Mouse (Mus musculus): ENCODE data around the gene Trmt112. TPM values are rescaled to one million over a fixed set of nuclear protein-coding genes. Genes with fewer than 3 reads are reported as not detected.
A peak's percentile ranks its signal among the peaks of the same experiment; 100 is the strongest.
"Not testable (repeated sequence)": the region's sequence is repeated elsewhere in the genome, so short reads cannot be mapped to it uniquely, and the experiment has no call there.

Trmt112 gene
- polyA plus RNA-seq, 1 experiment from 2014 or later, result 142 TPM

DNA sequence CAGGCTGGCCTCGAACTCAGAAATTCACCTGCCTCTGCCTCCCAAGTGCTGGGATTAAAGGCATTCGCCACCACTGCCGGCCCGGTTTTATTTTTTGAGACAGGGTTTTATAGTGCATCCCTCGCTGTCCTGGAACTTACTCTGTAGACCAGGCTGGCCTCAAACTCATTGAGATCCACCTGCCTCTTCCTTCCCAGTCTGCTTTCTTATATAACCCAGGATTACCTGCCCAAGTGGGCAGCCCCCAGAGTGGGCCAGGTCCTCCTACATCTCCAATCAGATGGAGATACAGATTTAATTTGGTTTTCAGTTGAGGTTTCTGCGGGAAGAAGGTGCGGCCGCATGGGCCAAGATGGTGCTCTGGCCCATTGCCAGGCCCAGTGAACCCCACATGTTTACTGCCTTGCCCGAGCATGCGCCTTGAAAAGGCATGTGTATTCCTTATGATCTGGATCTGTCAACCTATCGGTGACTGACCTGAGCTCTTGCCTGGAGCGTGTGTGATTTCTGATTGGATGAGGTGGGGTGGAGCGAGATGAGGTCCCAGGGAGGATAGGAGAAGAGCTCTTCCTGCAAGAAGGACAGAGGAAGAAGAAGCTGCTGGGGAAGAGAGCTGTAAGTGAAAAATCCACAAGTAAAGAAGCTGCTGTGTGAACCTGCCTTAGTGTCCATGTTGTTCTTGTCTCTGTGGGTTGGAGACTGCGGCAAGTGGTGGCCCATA is 15.6 kb upstream of the Trmt112 start:
- WGBS, result 94% methylated on average over 14 of the region's 14 CpGs

DNA sequence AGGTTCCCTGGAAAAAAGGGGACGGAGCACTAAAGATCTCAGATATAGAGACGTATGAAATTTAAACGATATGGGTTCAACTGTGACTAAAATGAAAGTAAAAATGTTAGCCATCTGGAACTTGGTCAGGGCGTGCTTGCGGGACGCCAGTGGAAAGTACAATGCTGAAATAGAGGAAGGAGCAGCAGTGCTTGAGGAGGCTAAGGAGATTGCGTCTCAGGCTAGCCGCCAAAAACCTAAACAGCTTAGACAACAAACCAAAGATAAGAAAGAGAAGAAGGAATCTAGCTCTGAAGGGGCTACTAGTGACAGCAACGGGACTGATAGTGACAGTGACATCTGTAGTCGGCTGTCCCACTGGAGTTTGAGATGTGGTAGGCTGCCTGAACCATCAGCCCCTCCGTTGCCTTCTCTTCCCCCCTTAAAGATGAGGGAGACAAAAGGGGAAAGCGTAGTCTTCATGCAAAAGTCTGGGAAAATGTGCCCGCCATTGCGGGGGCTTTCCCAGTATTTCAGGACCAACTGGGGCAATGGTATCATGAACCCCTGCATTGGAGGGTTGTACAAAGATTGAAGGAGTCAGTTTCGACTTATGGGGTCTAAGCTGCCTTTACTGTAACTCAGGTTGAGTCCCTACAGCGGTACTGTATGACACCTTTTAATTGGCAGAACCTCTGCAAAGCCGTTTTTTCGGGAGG is 13.7 kb upstream of the Trmt112 start:
- H3K4me1 ChIP-seq (replicated peaks; ENCODE audit: insufficient read depth, low read length); ATAC-seq (replicated peaks; ENCODE audit: low FRiP score, low read depth); H3K27me3 ChIP-seq (ENCODE audit: insufficient read depth, low read length); H3K4me3 ChIP-seq (replicated peaks; ENCODE audit: low read depth, low read length); H3K9ac ChIP-seq (ENCODE audit: low read depth, low read length); H3K4me2 ChIP-seq (ENCODE audit: low read length); DNase-seq (ENCODE audit: low spot score); H3K36me3 ChIP-seq (ENCODE audit: insufficient read depth, low read length); H3K27ac ChIP-seq; H3K9me3 ChIP-seq (replicated peaks; ENCODE audit: low read length): not testable (repeated sequence)
- WGBS, result 91% methylated on average over 18 of the region's 18 CpGs

More for the DNA sequence above, 15.6 kb upstream of the Trmt112 start:
- Histone ChIP-seq H3K27ac (no peak overlapping the region), H3K4me1 (replicated peaks; ENCODE audit: insufficient read depth, low read length) (no peaks in the 10 kb centered on the region), H3K36me3 (ENCODE audit: insufficient read depth, low read length) (no peaks in the 10 kb centered on the region), H3K9ac (ENCODE audit: low read depth, low read length) (no peak overlapping the region), H3K4me3 (replicated peaks; ENCODE audit: low read depth, low read length) (no peak overlapping the region), H3K9me3 (replicated peaks; ENCODE audit: low read length) (no peaks in the 10 kb centered on the region), H3K27me3 (ENCODE audit: insufficient read depth, low read length) (no peaks in the 10 kb centered on the region), H3K4me2 (ENCODE audit: low read length) (no peak overlapping the region)
- TF ChIP-seq CTCF (IDR thresholded peaks at IDR 0.05; ENCODE audit: low read depth), result no peak
- DNase-seq (ENCODE audit: low spot score) (no peak), ATAC-seq (replicated peaks; ENCODE audit: low FRiP score, low read depth) (no peak)

DNA sequence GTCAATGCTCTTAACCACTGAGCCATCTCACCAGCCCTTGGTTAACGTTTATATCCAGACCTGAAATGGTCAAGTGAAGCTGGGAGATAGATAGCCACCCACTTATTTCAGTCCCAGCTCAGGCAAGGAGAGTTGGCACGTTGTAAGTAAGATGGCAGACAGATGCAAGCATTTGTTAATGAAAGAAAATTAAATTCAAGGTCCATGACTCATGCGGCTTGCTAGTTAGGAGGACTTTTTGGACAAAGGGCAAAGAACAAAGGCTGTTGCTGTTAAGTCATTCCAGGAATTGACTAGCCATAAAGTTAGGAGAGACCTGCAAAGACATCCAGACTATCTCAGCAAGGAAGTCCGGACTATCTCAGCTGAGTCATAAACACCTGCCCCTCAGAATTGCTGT is 9.9 kb upstream of the Trmt112 start:
- TF ChIP-seq CTCF (IDR thresholded peaks at IDR 0.05; ENCODE audit: low read depth), result no peak
- Histone ChIP-seq H3K9ac (ENCODE audit: low read depth, low read length) (no peak overlapping the region), H3K27me3 (ENCODE audit: insufficient read depth, low read length) (no peaks in the 10 kb centered on the region), H3K9me3 (replicated peaks; ENCODE audit: low read length) (no peaks in the 10 kb centered on the region), H3K27ac (no peak overlapping the region), H3K4me3 (replicated peaks; ENCODE audit: low read depth, low read length) (no peak overlapping the region), H3K4me1 (replicated peaks; ENCODE audit: insufficient read depth, low read length) (no peaks in the 10 kb centered on the region), H3K4me2 (ENCODE audit: low read length) (no peak overlapping the region), H3K36me3 (ENCODE audit: insufficient read depth, low read length) (0 out of 2 replicates have a peak, but pooled peaks cover 3% of the 10 kb centered on the region)
- DNase-seq (ENCODE audit: low spot score), result no peak
- no peak for ATAC-seq (replicated peaks; ENCODE audit: low FRiP score, low read depth)
- WGBS, result 83% methylated on average over 4 of the region's 4 CpGs

DNA sequence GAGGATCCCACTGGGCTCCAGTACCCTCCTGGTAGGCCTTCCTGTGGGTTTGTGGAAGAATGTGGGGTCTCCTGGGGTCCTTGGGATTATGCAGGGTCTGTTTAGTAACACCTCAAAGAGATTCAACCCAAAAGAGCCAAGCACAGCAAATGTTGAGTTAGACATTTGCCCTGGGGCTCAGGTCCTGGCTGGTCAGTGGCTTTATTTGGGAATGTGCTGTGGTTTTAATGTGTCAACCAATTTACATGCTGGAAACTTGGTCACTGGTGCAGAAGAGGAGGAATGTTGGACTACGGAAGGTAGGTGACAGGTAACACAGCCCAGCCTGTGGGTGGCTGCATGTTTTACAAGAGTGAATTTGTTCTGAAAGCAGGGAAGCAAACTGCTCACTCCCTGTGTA is 6.5 kb upstream of the Trmt112 start:
- peak overlapping the region; percentile 31; the same call in 1 of the 2 replicates for H3K27ac ChIP-seq
- no peak for DNase-seq (ENCODE audit: low spot score)
- H3K4me1 ChIP-seq (replicated peaks; ENCODE audit: insufficient read depth, low read length), result peaks cover 7% of the 10 kb centered on the region
- H3K36me3 ChIP-seq (ENCODE audit: insufficient read depth, low read length), result peaks cover 22% of the 10 kb centered on the region; the same call in 1 of the 2 replicates
- H3K9ac ChIP-seq (ENCODE audit: low read depth, low read length), result no peak overlapping the region
- no peaks in the 10 kb centered on the region for H3K27me3 ChIP-seq (ENCODE audit: insufficient read depth, low read length)
- no peak for ATAC-seq (replicated peaks; ENCODE audit: low FRiP score, low read depth)
- no peak overlapping the region for H3K4me3 ChIP-seq (replicated peaks; ENCODE audit: low read depth, low read length)
- H3K9me3 ChIP-seq (replicated peaks; ENCODE audit: low read length), result no peaks in the 10 kb centered on the region
- no peak overlapping the region for H3K4me2 ChIP-seq (ENCODE audit: low read length)
- no peak for TF ChIP-seq CTCF (IDR thresholded peaks at IDR 0.05; ENCODE audit: low read depth)
- WGBS, result 70% methylated on average over 1 of the region's 1 CpGs

DNA sequence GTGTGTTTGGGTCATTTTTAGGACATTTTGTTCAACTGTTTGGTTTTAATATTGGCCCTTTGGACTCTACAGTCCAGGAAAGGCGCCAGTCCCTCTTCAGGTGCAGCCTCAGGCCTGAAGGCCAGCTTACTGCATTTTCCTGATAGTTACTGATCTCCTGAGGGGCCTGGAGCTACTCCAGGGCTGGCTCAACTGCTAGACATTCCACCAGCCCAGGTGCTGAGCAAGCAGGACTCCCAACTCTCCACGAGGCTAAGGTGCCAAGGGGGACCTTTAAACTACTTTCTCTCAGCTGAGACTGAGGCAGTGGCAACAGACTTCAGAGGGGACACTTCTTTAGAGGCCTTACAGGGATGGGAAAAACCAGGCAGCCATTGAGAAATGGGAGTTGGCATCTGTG is 4.7 kb upstream of the Trmt112 start:
- Histone ChIP-seq H3K9ac (ENCODE audit: low read depth, low read length) (no peak overlapping the region), H3K4me1 (replicated peaks; ENCODE audit: insufficient read depth, low read length) (peaks cover 8% of the 10 kb centered on the region)
- 0 out of 2 replicates have a peak, but pooled peaks have one; percentile 18 for ATAC-seq (replicated peaks; ENCODE audit: low FRiP score, low read depth)

DNA sequence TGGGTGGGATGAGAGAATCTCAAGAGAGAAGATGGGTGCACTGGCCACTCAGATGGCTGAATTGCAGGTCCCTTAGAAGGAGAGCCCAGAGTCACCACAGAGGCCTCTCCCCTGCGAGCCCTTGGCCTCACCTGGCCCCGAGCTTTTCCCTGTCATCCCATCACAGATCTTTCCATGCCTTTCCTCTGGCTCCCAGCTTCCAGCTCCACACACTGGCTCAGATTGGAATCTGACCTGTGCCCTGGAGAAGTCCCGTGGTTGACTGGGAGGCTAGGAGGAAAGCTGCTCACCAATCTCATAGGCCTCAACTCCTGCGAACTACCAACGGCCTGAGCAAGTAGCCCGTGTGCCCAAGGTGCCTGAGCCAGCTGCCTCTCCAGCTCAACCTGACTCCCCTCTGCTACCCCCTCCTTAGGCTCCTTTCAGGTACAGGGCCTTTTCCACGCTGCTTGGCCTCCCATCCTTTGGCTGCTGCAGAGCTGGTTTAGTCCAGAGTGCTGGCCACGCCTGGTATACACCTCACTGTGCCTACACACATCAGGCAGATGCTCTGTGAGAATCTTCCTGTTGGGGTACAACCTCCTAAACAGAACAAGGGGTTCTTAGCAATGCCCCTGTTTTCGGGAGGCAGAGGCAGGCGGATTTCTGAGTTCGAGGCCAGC is 3.9 kb upstream of the Trmt112 start:
- 92% methylated on average over 11 of the region's 11 CpGs for WGBS
- Histone ChIP-seq H3K4me1 (replicated peaks; ENCODE audit: insufficient read depth, low read length) (peaks cover 8% of the 10 kb centered on the region), H3K9ac (ENCODE audit: low read depth, low read length) (no peak overlapping the region), H3K36me3 (ENCODE audit: insufficient read depth, low read length) (peaks cover 22% of the 10 kb centered on the region; the same call in 1 of the 2 replicates), H3K4me3 (replicated peaks; ENCODE audit: low read depth, low read length) (no peak overlapping the region), H3K27me3 (ENCODE audit: insufficient read depth, low read length) (no peaks in the 10 kb centered on the region), H3K9me3 (replicated peaks; ENCODE audit: low read length) (no peaks in the 10 kb centered on the region), H3K4me2 (ENCODE audit: low read length) (no peak overlapping the region), H3K27ac (peak overlapping the region; percentile 42; the same call in 1 of the 2 replicates)
- DNase-seq (ENCODE audit: low spot score), result no peak
- no peak for TF ChIP-seq CTCF (IDR thresholded peaks at IDR 0.05; ENCODE audit: low read depth)
- ATAC-seq (replicated peaks; ENCODE audit: low FRiP score, low read depth), result no peak

More for the DNA sequence above, 4.7 kb upstream of the Trmt112 start:
- Histone ChIP-seq H3K36me3 (ENCODE audit: insufficient read depth, low read length) (peaks cover 22% of the 10 kb centered on the region; the same call in 1 of the 2 replicates), H3K27ac (peak overlapping the region; percentile 36; the same call in 1 of the 2 replicates), H3K4me3 (replicated peaks; ENCODE audit: low read depth, low read length) (no peak overlapping the region), H3K4me2 (ENCODE audit: low read length) (no peak overlapping the region), H3K9me3 (replicated peaks; ENCODE audit: low read length) (no peaks in the 10 kb centered on the region), H3K27me3 (ENCODE audit: insufficient read depth, low read length) (no peaks in the 10 kb centered on the region)
- DNase-seq (ENCODE audit: low spot score), result no peak
- WGBS, result 69% methylated on average over 2 of the region's 2 CpGs
- no peak for TF ChIP-seq CTCF (IDR thresholded peaks at IDR 0.05; ENCODE audit: low read depth)
